Mouse (Mus musculus): ENCODE data around the gene Sec22b.

The Sec22b gene

GRCm38 (mm10) chr3:97911093-97911492 is 10.1 kb downstream of the Sec22b start:
- DNase-seq: no peak

DNA sequence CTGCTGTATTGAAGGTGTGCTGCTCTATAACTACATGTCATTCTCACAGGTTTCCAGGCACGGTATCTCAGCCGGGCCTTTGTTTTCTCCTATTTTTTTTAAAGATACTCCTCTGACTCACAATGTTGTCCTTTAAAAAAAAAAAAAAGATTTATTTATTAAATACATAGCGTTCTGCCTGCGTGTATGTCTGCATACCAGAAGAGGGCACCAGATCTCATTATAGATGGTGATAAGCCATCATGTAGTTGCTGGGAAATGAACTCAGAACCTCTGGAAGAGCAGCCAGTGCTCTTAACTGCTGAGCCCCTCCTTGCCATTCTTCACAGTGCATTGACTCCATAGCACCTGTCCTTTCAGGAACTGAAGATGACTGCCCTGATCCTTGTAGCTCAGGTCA is 14.1 kb downstream of the Sec22b start:
- DNase-seq: no peak

DNA sequence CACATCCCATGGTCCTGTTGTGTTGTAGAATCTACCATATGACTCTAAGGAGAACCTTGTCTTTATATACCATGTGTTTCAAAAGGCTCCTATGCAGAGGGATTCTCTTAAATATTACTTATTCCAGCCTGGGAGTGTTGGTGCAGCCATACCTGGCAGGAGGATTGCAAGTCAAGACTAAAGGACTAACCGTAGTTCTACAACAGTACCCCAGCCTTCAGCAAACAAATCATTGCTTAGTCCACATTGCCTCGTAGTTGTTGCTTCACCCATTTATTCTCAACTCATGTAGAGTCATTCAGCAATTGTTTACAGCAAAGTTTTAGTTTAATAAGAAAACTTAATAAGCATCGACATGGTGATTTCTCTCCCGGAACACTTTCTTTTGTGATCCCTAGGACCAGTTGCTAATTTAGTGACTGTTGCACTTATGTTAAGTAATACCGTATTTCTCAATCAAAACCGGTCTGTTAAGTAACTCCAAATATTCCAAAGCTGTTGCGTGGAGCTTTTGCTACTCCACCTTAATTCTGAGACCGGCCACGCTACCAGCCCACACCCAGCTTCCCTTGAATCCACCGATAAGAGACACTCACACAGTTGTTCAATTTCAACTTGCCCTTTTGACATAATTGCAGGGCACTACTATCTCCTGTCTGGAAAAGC is 18.0 kb downstream of the Sec22b start:
- DNase-seq: no peak

DNA sequence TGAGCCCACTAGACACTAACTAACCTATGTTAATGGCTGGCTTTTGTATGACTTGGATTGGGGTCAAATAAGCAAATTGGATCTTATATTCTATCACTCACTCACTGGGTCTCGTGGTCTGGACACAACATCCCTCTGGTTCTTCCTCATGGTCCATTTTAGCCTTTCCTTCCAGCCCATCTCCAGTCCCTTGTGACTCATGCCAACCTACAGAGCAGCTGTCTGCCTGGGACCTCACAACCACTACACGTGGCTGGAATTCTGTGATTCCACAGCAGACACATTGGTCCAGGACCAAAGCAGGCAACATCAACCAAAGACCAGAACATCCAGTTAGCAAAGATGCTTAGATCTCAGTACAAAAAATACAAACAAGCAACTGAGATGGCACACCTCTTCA is 24.3 kb downstream of the Sec22b start:
- DNase-seq: no peak

GRCm38 (mm10) chr3:97927322-97927721 is 26.3 kb downstream of the Sec22b start:
- no peak for DNase-seq

DNA sequence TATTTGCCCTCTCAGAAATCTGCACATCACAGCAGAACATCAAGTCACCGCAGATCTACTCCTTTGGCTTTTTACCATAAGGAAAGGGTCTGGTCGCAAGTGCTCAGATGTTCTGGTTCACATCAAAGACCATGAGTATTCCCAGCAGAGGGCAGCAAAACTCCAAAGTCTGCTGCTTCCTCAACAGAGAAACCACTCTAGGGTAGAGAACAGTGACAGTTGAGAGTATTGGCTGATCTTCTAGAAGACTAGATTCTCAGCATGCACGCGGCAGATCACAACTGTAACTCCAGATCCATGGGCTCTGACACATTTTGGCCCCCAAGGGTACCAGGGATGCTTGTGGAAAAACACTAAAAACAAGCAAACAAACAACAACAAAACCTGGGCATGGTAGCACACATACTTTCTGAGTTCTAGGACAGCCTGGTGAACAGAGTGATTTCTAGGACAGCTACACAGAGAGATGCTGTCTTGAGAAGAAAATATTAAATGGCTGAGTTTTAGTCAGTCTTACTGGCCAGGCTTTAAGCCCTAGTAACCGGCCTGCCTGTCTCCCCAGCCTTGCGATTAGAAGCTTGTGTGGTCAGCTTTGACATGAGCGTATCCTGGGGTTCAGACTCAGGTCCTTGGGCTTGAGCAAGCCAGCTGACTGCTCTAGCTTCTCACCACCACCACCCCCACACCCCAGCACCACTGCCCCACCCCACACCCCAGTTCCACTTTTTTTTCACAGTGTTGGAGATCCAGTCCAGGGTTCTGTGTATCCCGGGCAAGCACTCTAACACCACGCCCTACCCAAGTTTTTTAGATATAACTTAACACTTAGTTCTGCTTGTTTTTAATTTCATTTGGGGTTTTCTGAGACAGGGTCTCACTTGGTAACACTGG is 28.2 kb downstream of the Sec22b start:
- peak; percentile 91 for DNase-seq

DNA sequence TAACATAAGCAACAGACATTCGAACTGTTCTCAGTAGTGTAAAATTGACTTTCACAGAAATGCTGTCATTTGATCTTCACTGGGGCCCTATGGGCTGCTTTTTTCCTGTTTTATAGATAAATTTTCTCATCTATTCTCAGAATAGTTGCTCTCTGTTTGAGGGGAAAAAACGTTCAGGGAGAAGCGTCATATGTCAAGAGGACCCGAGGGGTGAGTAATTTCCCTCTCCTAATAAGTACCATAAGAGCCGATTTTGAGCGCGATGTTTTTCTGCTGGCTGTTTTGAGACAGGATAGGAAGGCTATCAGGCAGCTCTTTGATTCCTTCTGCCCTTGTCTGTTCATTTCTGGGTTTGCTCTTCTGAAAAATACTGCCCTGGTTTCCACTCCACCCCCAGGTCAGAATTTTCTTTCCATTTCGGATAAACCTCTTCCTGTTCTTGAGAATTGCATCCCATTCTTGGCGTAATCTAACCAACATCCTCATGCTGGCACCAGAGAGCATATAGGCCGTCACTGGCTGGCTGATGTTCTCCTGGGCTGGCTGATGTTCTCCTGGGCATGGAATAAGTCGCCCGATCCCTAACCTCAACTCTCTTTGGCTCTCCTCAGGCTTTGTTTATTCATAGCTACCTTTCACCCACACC is 29.3 kb downstream of the Sec22b start:
- no peak for DNase-seq

- no peak for DNase-seq
Observed at GRCm38 (mm10) chr3:97930787-97931158, 29.8 kb downstream of the Sec22b start.

DNA sequence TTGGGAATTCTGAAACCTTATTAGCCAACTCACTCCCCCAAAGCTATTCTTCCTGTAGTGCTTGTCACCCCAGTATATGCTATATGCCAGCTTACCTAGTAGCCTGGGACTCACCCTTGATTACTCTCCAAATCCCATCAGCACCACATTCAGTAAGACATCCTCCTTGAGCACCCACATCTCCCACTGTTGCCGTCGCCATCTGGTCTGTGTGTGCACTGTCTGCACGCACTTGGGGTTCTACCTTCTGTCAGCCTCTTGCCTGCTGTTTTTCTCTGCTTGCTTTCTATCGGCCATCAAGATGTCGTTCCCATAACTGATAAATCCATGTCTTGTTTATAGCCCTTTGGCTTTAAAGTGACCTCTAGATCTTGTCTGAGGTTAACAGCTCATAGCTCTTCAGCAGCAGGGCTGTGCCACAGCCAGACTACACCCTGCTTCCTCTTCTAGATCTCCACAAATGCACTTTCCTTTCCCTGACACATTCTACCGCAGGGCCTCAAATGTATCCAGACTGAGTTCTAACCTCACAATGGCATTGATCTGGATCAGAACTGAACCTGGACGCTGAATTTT is 30.4 kb downstream of the Sec22b start:
- DNase-seq: no peak

- DNase-seq: peak; percentile 37
Observed at GRCm38 (mm10) chr3:97932131-97932530, 31.1 kb downstream of the Sec22b start.

DNA sequence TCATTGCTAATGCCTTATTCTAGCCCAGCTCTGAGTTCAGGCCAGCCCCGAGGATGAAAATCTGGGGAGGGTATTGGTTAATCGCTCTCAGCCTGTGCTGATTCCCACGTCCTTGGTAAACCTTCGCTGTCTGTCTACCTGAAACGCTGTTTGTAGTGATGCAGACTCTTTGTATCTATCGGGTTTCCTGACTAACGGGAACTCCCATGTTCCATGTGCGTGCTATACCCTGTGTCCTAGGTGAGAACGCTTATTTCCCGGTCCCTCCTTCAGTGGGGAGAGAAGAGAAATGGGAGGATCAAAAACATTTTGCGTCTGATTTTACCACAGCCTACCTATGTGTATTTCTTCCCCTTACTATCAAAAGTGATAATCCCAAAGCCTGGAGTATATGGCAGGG is 31.8 kb downstream of the Sec22b start:
- DNase-seq: no peak

DNA sequence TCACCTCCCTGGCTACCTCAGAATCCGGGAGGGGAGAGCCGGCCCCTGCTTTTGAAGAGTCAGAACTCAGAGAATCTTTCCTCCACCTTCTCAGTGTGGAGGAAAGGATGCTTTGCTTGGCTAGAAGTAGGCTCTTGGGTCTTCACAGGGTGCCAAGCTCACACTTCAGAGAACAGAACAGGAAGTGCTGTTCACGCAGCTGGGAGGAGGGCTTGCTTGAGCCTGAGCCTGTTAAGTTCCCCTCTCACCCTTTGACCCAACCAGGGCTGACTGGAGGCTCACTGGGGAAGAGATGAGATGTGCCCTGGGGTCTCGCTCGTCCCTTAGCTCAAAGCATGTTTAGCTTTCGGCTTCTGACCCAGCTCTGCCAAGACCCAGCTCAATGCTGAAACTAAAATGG is 32.3 kb downstream of the Sec22b start:
- DNase-seq: no peak

DNA sequence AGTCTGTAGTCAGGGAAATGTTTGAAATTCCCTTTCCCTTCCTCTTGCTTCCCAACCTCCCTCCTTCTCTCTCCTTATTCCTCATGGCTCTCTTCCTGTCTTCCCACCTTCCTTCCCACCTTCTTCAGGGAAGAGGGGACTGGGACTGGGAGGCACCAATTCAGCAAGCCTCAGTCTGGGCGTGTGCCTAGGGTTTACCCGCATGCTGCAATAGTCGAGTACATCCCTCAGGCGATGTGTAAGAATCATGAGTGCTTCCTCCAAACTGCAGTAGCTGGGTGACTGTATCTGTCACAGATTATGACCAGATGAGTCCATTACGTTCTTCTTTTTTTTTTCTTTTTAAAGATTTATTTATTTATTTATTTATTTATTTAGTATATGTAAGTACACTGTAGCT is 32.8 kb downstream of the Sec22b start:
- DNase-seq: no peak

- DNase-seq: no peak
Observed at GRCm38 (mm10) chr3:97934331-97935300, 33.6 kb downstream of the Sec22b start.

- no peak for DNase-seq
Observed at GRCm38 (mm10) chr3:97937068-97937944, 36.3 kb downstream of the Sec22b start.

GRCm38 (mm10) chr3:97937945-97938266 is 36.9 kb downstream of the Sec22b start:
- DNase-seq: no peak

- DNase-seq: no peak
Observed at GRCm38 (mm10) chr3:97938814-97939526, 38.0 kb downstream of the Sec22b start.

GRCm38 (mm10) chr3:97939626-97940510 is 38.9 kb downstream of the Sec22b start:
- DNase-seq: no peak

GRCm38 (mm10) chr3:97940511-97941204 is 39.7 kb downstream of the Sec22b start:
- DNase-seq: no peak
